Mouse (Mus musculus) G1E (cell line): ENCODE measurements at regions not wholly inside any gene's neighbourhood (a gene's known extent, or its start where the extent isn't known, plus 50 kb on each side); places are given as distances from the start of the nearest gene placed in this dataset.

ENCODE experiments used
- ATAC-seq: 2 replicates; pipeline ENCODE4 v1.8.0; 2016; ENCODE audit warnings: mild to moderate bottlenecking; ENCODE audit not compliant: insufficient number of reproducible peaks, poor library complexity, low FRiP score, severe bottlenecking; ENCODE audit errors: extremely low read depth
- DNase-seq: peaks from one replicate; pipeline ENCODE4 v3.0.0; 2012; ENCODE audit warnings: low spot score
- H3K27me3 ChIP-seq: 2 replicates; pipeline ENCODE4 v1.6.1; 2012; ENCODE audit warnings: mild to moderate bottlenecking, low read length, inconsistent platforms; ENCODE audit not compliant: insufficient read depth
- H3K36me3 ChIP-seq: replicated peaks from 2 replicates; pipeline ENCODE3; 2012; ENCODE audit warnings: mild to moderate bottlenecking, inconsistent platforms
- H3K4me1 ChIP-seq: 2 replicates; pipeline ENCODE4 v1.6.1; 2012; ENCODE audit warnings: low read depth, low read length, inconsistent platforms, mixed read lengths; ENCODE audit not compliant: insufficient read depth
- H3K4me3 ChIP-seq: 2 replicates; pipeline ENCODE4 v1.5.1; 2012; ENCODE audit warnings: low read depth, mild to moderate bottlenecking, inconsistent platforms, low read length, moderate library complexity, mixed read lengths
- H3K9me3 ChIP-seq: replicated peaks from 2 replicates; pipeline ENCODE4 v1.6.1; 2012; ENCODE audit warnings: inconsistent platforms
- CTCF ChIP-seq: IDR thresholded peaks from 2 replicates; pipeline ENCODE4 v1.5.1; 2012; ENCODE audit warnings: low read depth, low read length, inconsistent platforms, mixed read lengths
- GATA1 ChIP-seq: IDR thresholded peaks from 2 replicates; pipeline ENCODE4 v1.6.1; 2012; ENCODE audit warnings: borderline replicate concordance, low read length, inconsistent platforms, mixed read lengths
- GATA2 ChIP-seq: IDR thresholded peaks from 2 replicates; pipeline ENCODE4 v1.6.1; 2012; ENCODE audit warnings: low read depth, low read length, inconsistent platforms, borderline replicate concordance
- POLR2AphosphoS5 ChIP-seq: IDR thresholded peaks from 2 replicates; pipeline ENCODE4 v1.6.1; 2012; ENCODE audit warnings: low read depth, low read length, inconsistent platforms; ENCODE audit not compliant: insufficient replicate concordance
- TAL1 ChIP-seq: conservative IDR thresholded peaks from 2 replicates; pipeline ENCODE4 v1.6.1; 2012; ENCODE audit warnings: low read depth, low read length, inconsistent platforms, mixed read lengths

DNA sequence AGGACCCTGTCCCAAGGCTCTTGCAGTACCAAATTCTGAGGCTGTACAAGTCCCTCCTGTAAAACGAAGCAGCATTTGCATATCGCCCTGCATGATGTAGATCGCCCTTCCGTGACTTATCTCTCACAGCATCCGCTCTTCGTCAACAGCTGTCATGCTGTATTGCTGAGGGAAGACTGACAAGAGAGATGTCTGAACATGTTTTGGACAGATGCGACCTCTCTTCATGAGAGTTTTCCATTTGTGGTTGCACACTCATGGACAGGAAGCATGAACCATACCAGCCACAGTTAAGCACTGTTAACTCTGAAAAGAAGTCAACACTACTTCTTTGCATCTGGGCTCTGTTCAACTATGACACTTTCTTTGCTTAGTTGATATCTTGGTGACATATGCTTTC, 108.9 kb downstream of the Slc35b3 start:
- Histone ChIP-seq H3K36me3 (no peaks in the 10 kb centered on the region), H3K9me3 (no peaks in the 10 kb centered on the region), H3K4me3 (no peak overlapping the region), H3K4me1 (no peaks in the 10 kb centered on the region), H3K27me3 (peaks cover 3% of the 10 kb centered on the region; the same call in 1 of the 2 replicates)
- TF ChIP-seq CTCF: no peak
- no peak for TF ChIP-seq TAL1
- TF ChIP-seq GATA2: no peak
- TF ChIP-seq GATA1: no peak
- no peak for TF ChIP-seq POLR2AphosphoS5
- no peak for DNase-seq
- no peak for ATAC-seq

DNA sequence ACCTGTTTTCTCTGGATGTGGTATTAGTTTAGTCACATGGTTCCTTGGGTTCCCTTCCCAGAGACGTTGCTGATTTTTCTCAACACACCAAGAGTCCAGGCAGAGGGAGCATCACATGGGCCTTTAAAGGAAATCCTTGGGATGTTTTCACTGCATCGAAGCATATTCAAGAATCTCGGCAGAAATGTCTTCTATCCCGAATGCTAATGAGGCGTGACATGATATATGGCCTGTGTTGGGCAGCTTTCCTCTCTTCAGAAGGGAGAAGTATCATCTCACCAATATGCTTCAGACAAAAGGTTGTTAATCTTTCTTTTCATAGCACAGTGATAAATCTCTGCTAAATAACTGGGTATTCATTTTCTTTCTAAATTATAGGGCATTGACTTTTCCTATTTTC, 122.4 kb downstream of the Slc35b3 start:
- no peak overlapping the region for H3K4me3 ChIP-seq
- TF ChIP-seq TAL1 (no peak), POLR2AphosphoS5 (no peak), GATA1 (no peak), GATA2 (no peak), CTCF (no peak)
- no peaks in the 10 kb centered on the region for H3K4me1 ChIP-seq
- no peaks in the 10 kb centered on the region for H3K27me3 ChIP-seq
- ATAC-seq (no peak), DNase-seq (no peak)
- no peaks in the 10 kb centered on the region for H3K36me3 ChIP-seq
- H3K9me3 ChIP-seq: no peaks in the 10 kb centered on the region

- TF ChIP-seq CTCF: no peak
- TF ChIP-seq TAL1: no peak
- TF ChIP-seq POLR2AphosphoS5: no peak
- TF ChIP-seq GATA2: no peak
- no peak for TF ChIP-seq GATA1
- Histone ChIP-seq H3K36me3 (no peaks in the 10 kb centered on the region), H3K4me3 (no peak overlapping the region), H3K9me3 (no peaks in the 10 kb centered on the region), H3K4me1 (no peaks in the 10 kb centered on the region), H3K27me3 (no peaks in the 10 kb centered on the region)
- ATAC-seq (no peak), DNase-seq (no peak)
These were observed 135.0 kb downstream of the Slc35b3 start for GRCm38 (mm10) chr13:38825649-38826048.

GRCm38 (mm10) chr13:38819526-38819925, 141.1 kb downstream of the Slc35b3 start:
- H3K4me1 ChIP-seq: no peaks in the 10 kb centered on the region
- no peak for ATAC-seq
- H3K27me3 ChIP-seq: no peaks in the 10 kb centered on the region
- H3K4me3 ChIP-seq: no peak overlapping the region
- H3K9me3 ChIP-seq: no peaks in the 10 kb centered on the region
- no peak for TF ChIP-seq GATA1
- TF ChIP-seq CTCF: no peak
- no peak for TF ChIP-seq POLR2AphosphoS5
- no peak for TF ChIP-seq GATA2
- no peak for TF ChIP-seq TAL1
- no peaks in the 10 kb centered on the region for H3K36me3 ChIP-seq
- no peak for DNase-seq

GRCm38 (mm10) chr13:38818781-38819180, 141.9 kb downstream of the Slc35b3 start:
- no peaks in the 10 kb centered on the region for H3K36me3 ChIP-seq
- TF ChIP-seq CTCF (no peak), TAL1 (no peak), POLR2AphosphoS5 (no peak), GATA1 (no peak)
- no peak for DNase-seq
- H3K4me1 ChIP-seq: no peaks in the 10 kb centered on the region
- H3K9me3 ChIP-seq: no peaks in the 10 kb centered on the region
- no peak for ATAC-seq
- H3K27me3 ChIP-seq: no peaks in the 10 kb centered on the region
- no peak overlapping the region for H3K4me3 ChIP-seq

GRCm38 (mm10) chr13:38816296-38816695, 144.4 kb downstream of the Slc35b3 start:
- no peaks in the 10 kb centered on the region for H3K36me3 ChIP-seq
- no peak for DNase-seq
- TF ChIP-seq CTCF (no peak), GATA1 (no peak), POLR2AphosphoS5 (no peak), TAL1 (no peak), GATA2 (no peak)
- no peaks in the 10 kb centered on the region for H3K27me3 ChIP-seq
- H3K4me3 ChIP-seq: no peak overlapping the region
- no peaks in the 10 kb centered on the region for H3K4me1 ChIP-seq
- no peak for ATAC-seq
- H3K9me3 ChIP-seq: no peaks in the 10 kb centered on the region
